Mouse (Mus musculus): ENCODE measurements at regions not wholly inside any gene's neighbourhood (a gene's known extent, or its start where the extent isn't known, plus 50 kb on each side); places are given as distances from the start of the nearest gene placed in this dataset.

- TF ChIP-seq POLR2A (IDR thresholded peaks at IDR 0.05; ENCODE audit: low read depth, low read length) (no peak), CTCF (IDR thresholded peaks at IDR 0.05; ENCODE audit: borderline replicate concordance, insufficient read depth, low read length) (no peak)
These were observed 215.1 kb upstream of the Pou3f3 start for GRCm38 (mm10) chr1:42480348-42480920.
